Mouse (Mus musculus) brain, embryonic 18.5 days (tissue): ENCODE measurements around the gene Clcn1.

Experiments used
- DNase-seq: peaks from one replicate; pipeline ENCODE4 v3.0.0-alpha.2; 2012; ENCODE audit warnings: low read depth, low spot score

Gene Clcn1

GRCm38 (mm10) chr6:42350021-42350967, 63.8 kb downstream of the Clcn1 start:
- DNase-seq, result no peak

- DNase-seq, result no peak
Observed at GRCm38 (mm10) chr6:42350968-42351775, 64.7 kb downstream of the Clcn1 start.

GRCm38 (mm10) chr6:42351776-42352485, 65.4 kb downstream of the Clcn1 start:
- DNase-seq, result no peak

GRCm38 (mm10) chr6:42352486-42352846, 66.0 kb downstream of the Clcn1 start:
- no peak for DNase-seq

- no peak for DNase-seq
Observed at GRCm38 (mm10) chr6:42353180-42353579, 66.7 kb downstream of the Clcn1 start.

GRCm38 (mm10) chr6:42354076-42355019, 67.9 kb downstream of the Clcn1 start:
- no peak for DNase-seq

- DNase-seq, result no peak
Observed at GRCm38 (mm10) chr6:42355366-42355765, 68.9 kb downstream of the Clcn1 start.

GRCm38 (mm10) chr6:42355794-42356600, 69.5 kb downstream of the Clcn1 start:
- no peak for DNase-seq

GRCm38 (mm10) chr6:42356913-42357312, 70.4 kb downstream of the Clcn1 start:
- no peak for DNase-seq

- no peak for DNase-seq
Observed at GRCm38 (mm10) chr6:42357901-42358300, 71.4 kb downstream of the Clcn1 start.

- DNase-seq, result no peak
Observed at GRCm38 (mm10) chr6:42358901-42359300, 72.4 kb downstream of the Clcn1 start.

GRCm38 (mm10) chr6:42359364-42360147, 73.1 kb downstream of the Clcn1 start:
- no peak for DNase-seq

GRCm38 (mm10) chr6:42360231-42360840, 73.9 kb downstream of the Clcn1 start:
- DNase-seq, result no peak

GRCm38 (mm10) chr6:42361041-42361895, 74.8 kb downstream of the Clcn1 start:
- no peak for DNase-seq

- DNase-seq, result no peak
Observed at GRCm38 (mm10) chr6:42362074-42362473, 75.6 kb downstream of the Clcn1 start.

GRCm38 (mm10) chr6:42362497-42362896, 76.0 kb downstream of the Clcn1 start:
- DNase-seq, result no peak

GRCm38 (mm10) chr6:42362974-42363373, 76.5 kb downstream of the Clcn1 start:
- no peak for DNase-seq

GRCm38 (mm10) chr6:42364066-42364465, 77.6 kb downstream of the Clcn1 start:
- DNase-seq, result no peak
